ENCODE assay signal across 13 mouse cellular contexts in genomic region chr4:134578407-134578806, GRCm38 (mm10). TPM values are rescaled to one million over a fixed set of nuclear protein-coding genes. Genes with fewer than 3 reads are reported as not detected.
A peak's percentile ranks its signal among the peaks of the same experiment; 100 is the strongest.
DNase-seq lines count a peak whose midpoint lies in the region; ATAC-seq and TF ChIP-seq lines count a peak whose summit lies in the region.
"Had no signal": no experiment of that assay in that cellular context is flagged by ENCODE, and none has a peak within 500 bp of the region (broad histone marks: within the 10 kb centered on the region; RNA-seq: fewer than 3 reads in every experiment).

No protein-coding gene starts in this region.

- H3K36me3 ChIP-seq in heart, postnatal 0 days (replicated peaks; ENCODE audit: control insufficient read depth, insufficient read depth, low read length): peaks cover 7% of the 10 kb centered on the region

- DNase-seq in adrenal gland, adult (ENCODE audit: inconsistent age in 2 of 2, low spot score in 1 of 2): peak; percentile 53 to 54
- no peak for DNase-seq in adrenal gland, postnatal 4 days (ENCODE audit: low spot score in 2 of 2)
- no peak for DNase-seq in heart, postnatal 0 days (ENCODE audit: low spot score)
- DNase-seq in heart, postnatal 4 days: no peak
- peak; percentile 46 to 50 for DNase-seq in right cerebral cortex, adult 2 months (ENCODE audit: low spot score in 2 of 2)
- DNase-seq in right cerebral cortex, postnatal 36 days (ENCODE audit: low spot score in 2 of 2): no peak
- peak; percentile 50 for DNase-seq in right cerebral cortex, postnatal 25 days
- no peak for DNase-seq in urinary bladder, adult 2 months (ENCODE audit: low spot score)
- DNase-seq: kidney, adult 8-10 months; liver, embryonic 13.5 days had no signal

- no peak for TF ChIP-seq EP300 in heart, postnatal 0 days (IDR thresholded peaks at IDR 0.05; ENCODE audit: low read depth)

- peak overlapping the region; percentile 45; the same call in 1 of the 2 replicates for H3K4me2 ChIP-seq in heart, postnatal 0 days (ENCODE audit: low read depth, low read length)

- no peak overlapping the region for H3K4me3 ChIP-seq in heart, postnatal 0 days (ENCODE audit: low read depth, low read length)
- H3K4me3 ChIP-seq: forebrain, embryonic 13.5 days; liver, embryonic 13.5 days; megakaryocyte, embryonic 14.5 days had no signal

- H3K9ac ChIP-seq in heart, postnatal 0 days (replicated peaks; ENCODE audit: low read depth, low read length): no peak overlapping the region
- H3K9ac ChIP-seq: forebrain, embryonic 13.5 days; liver, embryonic 13.5 days had no signal

- H3K9me3 ChIP-seq in heart, postnatal 0 days (replicated peaks; ENCODE audit: control insufficient read depth, low read length): no peaks in the 10 kb centered on the region
- H3K9me3 ChIP-seq: forebrain, embryonic 13.5 days; liver, embryonic 13.5 days had no signal

- WGBS in heart, postnatal 0 days: 42% methylated on average over 5 of the region's 5 CpGs

- no peak overlapping the region for H3K27ac ChIP-seq in heart, postnatal 0 days (ENCODE audit: low read depth)
- H3K27ac ChIP-seq: forebrain, embryonic 13.5 days; liver, embryonic 13.5 days had no signal

- peaks cover 20% of the 10 kb centered on the region for H3K4me1 ChIP-seq in heart, postnatal 0 days (ENCODE audit: control insufficient read depth, insufficient read depth)
- H3K4me1 ChIP-seq: megakaryocyte, embryonic 14.5 days had no signal

- no peaks in the 10 kb centered on the region for H3K27me3 ChIP-seq in heart, postnatal 0 days (ENCODE audit: control insufficient read depth, insufficient read depth, low read length)
- H3K27me3 ChIP-seq: forebrain, embryonic 13.5 days; liver, embryonic 13.5 days; Patski had no signal

- no peak; the same call in 1 of the 2 replicates for ATAC-seq in heart, postnatal 0 days (ENCODE audit: insufficient read depth, low read depth)
- ATAC-seq: forebrain, embryonic 13.5 days; Patski had no signal

- TF ChIP-seq CTCF in heart, postnatal 0 days (IDR thresholded peaks at IDR 0.05; ENCODE audit: low read depth): no peak

RNA-seq across cellular contexts. Expression of gene Selenon, which starts 26.4 kb away (rescaled TPM):
- total RNA-seq in adrenal gland, postnatal 4 days (2021): 10 to 100 TPM; 49.4 to 52.7 TPM
- total RNA-seq in heart, postnatal 0 days (2014; rRNA removed; ENCODE audit: low replicate concordance): 18.2 and 30.5 TPM in 2 replicates
- polyA plus RNA-seq in heart, postnatal 0 days (2015; fragmentation: Nextera tagmentation; extraction: Ambion mirVana): 6.8 and 7.2 TPM in 2 replicates
- 10 to 100 TPM; 46.4 to 49.9 TPM for total RNA-seq in heart, postnatal 4 days (2021)
- polyA plus RNA-seq in urinary bladder, adult 2 months (2012; rRNA removed): 25.8 and 33.1 TPM in 2 replicates

RNA-seq across cellular contexts. Expression of gene Mtfr1l, which starts 43.2 kb away (rescaled TPM):
- total RNA-seq in adrenal gland, postnatal 4 days (2021): 100 to 1,000 TPM; 123 to 134 TPM
- total RNA-seq in heart, postnatal 0 days (2014; rRNA removed; ENCODE audit: low replicate concordance): 145 and 159 TPM in 2 replicates
- 191 and 207 TPM in 2 replicates for polyA plus RNA-seq in heart, postnatal 0 days (2015; fragmentation: Nextera tagmentation; extraction: Ambion mirVana)
- 100 to 1,000 TPM; 145 to 150 TPM for total RNA-seq in heart, postnatal 4 days (2021)
- polyA plus RNA-seq in urinary bladder, adult 2 months (2012; rRNA removed): 153 and 165 TPM in 2 replicates

Comparison
In these comparisons a context has a peak if more than half of its experiments do, and no peak if none do; other contexts are left out.
1. DNase-seq: peak in adrenal gland, adult (2 of 2), right cerebral cortex, adult 2 months (2 of 2) and right cerebral cortex, postnatal 25 days (single experiment); none in adrenal gland, postnatal 4 days (0 of 2), heart, postnatal 0 days (single experiment), heart, postnatal 4 days (single experiment), right cerebral cortex, postnatal 36 days (0 of 2) and urinary bladder, adult 2 months (single experiment).